Mouse (Mus musculus) cerebellum, adult 9-10 months (tissue): ENCODE measurements around the gene Gm11634.
"Not testable (repeated sequence)": the region's sequence is repeated elsewhere in the genome, so short reads cannot be mapped to it uniquely, and the experiment has no call there.

Experiments used
- DNase-seq: peaks from one replicate; pipeline ENCODE4 v3.0.0; 2022

Gm11634 gene

DNA sequence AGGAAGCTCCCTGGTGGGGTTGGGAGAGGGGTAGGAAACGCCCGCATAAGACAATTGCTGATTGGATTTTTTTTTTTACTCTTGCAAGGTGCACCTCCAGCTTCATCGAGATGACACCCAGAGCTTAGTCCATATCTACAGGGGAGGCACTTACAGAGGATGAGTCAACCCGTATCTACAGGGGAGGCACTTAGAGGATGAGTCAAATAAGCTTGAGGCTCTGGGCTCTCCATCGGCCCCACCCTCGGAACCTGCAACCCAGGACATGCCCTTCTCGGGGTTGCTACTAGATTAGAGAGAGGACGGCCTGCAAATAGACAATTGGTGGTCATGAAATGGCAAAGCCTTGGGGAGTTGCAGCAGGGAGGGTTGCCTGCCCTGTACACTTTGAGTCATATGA is 17.0 kb upstream of the Gm11634 start:
- no peak for DNase-seq

DNA sequence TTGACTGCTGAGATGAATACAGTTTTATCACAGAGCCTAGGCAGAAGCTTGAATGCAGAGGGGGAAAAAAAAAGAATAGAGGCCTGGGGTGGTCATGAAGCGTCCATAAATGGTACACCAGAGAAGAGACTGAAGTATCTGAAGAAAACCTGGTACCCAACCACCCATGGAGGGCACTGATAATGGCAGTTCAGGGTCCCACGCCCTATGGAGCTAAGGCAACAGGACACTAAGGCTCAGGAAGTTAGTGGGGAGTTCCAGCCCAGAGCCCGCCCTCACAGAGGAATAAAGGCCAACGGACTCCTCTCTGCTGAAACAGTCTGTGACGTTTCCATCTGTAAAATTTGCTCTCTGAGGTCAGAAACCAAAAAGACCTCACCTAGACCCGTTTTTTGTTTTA is 16.3 kb upstream of the Gm11634 start:
- no peak for DNase-seq

DNA sequence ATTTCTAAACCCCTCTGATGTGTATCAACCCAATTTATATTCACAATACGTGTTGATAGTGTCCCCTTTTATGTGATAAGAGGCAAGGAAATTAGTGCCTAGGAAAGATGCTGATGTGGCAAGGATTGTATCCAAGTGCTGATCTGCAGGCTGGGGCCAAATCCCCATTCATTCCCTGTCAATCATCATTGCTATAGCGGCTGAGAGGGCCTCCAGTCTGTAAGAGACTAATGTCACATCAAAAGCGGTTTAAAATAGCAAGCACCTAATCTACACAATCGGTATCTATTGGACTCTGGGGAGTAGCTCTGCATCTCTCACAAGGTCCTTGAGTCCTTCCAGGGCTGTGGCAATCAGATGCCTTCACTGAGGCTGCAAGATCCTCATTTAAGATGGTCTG is 15.1 kb upstream of the Gm11634 start:
- no peak for DNase-seq

DNA sequence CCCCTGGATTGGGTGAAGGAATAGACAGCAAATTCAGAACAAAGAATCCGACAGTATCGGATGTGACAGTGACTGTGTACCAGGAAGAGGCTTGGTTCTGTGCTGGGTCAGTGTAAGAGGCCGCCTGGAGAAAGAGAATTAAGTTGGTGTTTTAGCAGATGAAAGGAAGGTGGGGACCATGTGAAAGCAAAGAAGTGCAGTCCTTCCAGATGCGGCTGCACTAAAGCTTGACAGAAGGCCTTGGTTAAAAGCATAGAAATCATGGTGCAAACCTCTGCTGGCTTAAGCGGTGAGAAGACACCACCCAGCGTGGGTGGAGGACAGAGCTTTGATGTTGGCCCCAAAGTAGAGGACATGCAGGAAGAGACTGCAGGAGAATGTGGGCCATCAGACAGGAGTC is 14.5 kb upstream of the Gm11634 start:
- DNase-seq: no peak

DNA sequence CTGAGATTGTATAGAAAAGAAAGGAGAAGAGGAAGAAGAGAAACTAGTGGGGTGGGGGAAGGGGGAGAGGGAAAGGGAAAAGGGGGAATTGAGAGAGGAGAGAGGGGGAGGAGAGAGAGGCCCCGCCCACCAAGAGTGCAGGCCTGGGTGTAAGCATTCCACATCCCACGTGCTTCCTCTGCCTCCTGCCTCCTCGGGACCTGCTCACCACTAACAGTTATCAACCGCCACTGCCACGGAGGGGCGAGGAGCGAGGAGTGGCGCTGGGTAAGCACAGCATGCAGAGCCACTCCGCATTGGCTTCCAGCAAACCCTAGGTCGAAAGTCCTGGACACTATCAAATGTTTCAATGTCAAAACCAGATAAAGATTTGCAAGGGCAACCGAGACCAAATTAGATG is 11.4 kb upstream of the Gm11634 start:
- no peak for DNase-seq

DNA sequence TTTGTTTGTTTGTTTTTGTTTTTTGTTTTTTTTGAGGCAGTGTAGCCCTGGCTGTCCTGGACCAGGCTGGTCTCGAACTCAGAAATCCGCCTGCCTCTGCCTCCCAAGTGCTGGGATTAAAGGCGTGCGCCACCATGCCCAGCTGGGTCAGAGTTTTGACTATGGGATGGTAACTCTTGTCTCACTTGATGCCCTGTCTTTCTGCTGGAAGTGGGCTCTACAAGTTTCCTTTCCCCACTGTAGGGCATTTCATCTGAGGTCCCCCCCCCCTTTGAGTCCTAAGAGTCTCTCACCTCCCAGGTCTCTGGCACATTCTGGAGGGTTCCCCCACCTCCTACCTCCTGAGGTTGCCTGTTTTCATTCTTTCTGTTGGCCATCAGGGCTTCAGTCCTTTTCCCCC is 8.1 kb upstream of the Gm11634 start:
- DNase-seq: not testable (repeated sequence)

DNA sequence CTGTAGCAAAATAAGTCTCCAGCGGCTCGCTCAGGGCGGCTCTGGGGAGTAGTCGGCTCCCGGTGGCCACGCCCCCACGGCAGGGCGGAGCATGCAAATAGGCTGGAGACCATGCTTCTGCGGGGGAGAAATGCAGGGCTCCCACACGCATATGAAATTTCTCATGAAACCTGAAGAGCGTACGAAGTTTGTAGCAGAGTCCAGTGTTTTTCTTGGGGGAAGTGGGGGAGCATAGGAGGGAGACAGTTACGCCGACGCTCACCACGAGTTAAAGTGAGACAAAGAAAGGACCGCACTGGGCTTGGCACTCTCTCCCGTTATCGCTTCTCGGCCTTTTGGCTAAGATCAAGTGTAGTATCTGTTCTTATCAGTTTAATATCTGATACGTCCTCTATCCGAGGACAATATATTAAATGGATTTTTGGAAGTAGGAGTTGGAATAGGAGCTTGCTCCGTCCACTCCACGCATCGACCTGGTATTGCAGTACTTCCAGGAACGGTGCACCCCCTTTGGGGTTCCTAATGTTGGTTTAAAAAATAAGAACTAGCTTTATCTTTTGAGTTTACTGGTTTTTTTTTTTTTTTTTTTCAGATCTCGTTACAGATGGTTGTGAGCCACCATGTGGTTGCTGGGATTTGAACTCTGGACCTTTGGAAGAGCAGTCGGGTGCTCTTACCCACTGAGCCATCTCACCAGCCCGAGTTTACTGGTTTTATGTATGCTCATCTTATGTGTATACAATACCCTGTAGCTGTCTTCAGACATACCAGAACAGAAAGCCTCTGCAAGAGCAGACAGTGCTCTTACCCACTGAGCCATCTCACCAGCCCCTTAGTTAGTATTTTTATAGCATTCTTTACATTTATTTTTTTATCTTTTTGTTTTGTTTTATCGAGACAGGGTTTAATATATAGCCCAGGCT is 5.7 kb upstream of the Gm11634 start:
- DNase-seq: peak; percentile 58

DNA sequence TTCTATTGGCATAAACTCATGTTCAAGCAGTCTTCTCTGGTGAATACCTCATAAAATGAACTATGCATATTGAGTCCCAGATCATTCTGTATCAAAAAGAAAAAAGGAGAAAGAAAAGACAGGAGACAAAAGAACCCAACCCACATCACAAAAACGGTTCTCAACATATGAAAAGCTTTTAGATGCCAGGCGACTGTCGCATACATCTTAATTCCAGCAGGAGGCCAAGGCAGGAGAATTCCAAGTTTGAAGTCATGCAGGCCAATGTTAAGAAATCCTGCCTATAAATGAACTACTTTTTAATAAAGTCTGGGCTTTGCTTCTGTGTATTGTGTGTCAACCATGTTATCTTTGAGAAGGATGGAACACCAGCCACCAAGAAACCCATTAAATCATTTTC is 5.1 kb upstream of the Gm11634 start:
- no peak for DNase-seq

DNA sequence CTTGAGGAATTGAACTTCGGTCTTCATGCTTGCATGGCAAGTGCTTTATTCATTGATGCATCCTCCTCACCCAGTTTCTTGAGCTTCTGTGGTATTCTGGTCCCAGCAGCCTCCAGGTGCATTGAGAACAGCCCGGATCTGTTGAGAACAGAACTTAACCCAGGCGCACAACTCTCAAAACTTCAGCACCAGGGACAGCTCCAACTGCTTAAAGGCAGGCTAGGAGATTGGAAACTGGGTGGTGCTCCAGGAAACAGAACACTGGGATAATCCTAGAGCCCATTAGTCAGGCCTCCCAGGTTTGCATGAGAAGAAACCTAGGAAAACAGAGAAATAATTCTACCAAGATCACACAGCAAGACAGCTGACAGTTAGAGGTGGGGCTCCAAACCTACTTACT is 3.4 kb upstream of the Gm11634 start:
- no peak for DNase-seq

DNA sequence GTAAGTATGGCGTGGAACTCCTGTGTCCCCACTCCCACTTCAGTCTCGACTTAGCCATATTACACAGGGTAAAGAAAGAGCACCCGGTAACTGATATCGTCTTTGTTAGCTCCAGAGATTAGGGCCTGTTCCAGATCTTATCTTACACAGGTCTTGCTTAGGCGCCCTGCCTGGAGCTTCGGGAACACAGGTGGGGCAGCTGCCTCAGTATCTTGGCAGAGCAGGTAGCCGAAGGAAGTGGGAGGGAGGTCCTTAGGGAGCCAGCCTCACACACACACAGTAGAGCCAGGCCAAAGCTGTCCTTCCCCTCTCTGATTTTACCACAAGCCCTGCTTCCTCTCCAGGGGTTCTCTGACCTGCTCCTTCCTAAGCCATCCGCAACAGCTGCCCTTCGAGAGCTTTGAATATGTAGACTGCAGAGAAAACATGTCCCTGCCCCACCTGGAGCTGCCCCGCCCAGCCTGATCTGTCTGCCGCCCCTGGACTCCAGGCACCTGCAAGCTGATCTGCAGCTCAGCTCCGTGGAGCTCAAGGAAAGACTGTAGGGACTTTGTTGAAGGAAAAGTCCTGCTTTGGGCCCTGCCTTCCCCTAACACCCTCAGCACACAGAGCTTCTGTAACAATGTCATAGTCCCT is 8.9 kb downstream of the Gm11634 start:
- no peak for DNase-seq

DNA sequence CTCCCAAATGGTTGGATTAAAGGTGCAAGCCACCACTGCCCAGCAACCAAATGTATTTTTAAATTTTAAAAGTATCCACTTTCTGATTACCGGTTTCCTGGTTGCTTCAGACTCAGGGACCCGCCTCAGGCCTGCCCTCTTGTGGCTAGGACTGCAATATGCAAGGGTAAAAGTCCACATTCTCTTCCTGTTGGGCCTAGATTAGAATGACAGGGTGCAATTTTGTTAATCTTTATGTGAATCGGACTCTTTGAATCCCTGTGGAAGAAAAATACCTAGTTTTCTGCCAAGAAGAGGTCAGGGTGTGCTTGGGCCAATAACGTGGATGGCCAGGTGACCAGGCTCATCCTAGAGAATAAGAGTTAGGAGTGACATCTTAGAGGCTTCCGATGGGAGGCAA is 9.6 kb downstream of the Gm11634 start:
- peak; percentile 41 for DNase-seq

DNA sequence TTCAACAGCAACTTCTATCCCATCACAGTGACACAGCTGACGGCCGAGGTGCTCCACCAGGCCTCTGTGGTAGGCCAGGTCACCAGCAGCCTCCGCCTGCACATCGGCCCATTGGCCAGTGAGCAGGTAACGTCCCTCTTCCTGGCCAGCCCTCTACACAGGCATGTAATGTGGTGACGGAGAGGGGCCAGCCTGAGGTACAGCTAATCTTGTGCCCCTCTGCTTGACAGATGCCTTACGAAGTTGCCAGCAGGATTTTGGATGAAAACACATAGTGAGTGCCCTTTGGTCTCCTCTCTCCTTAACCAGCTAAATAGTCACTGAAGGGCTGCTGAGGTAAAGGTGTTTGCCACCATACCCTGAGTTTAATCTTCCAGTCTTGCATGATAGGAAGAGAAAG is 10.2 kb downstream of the Gm11634 start:
- no peak for DNase-seq

DNA sequence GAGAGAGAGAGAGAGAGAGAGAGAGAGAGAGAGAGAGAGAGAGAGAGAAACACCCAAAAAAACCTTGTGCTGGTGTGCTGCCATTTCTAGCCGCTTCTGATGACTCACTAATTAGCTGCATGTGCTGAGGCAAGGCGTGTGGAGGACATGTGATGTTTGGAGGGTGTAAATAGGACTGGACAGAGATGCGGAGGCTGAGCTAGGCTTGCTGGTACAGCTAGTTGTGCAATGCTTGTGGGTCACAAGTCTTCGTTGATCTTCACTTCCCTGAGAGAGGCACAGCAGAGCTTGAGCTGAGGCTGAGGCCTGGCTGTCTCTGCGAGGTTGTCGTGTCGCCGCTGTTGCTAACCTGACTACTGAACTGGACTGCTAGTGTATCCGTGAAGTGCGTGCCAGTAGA is 11.4 kb downstream of the Gm11634 start:
- DNase-seq: no peak

DNA sequence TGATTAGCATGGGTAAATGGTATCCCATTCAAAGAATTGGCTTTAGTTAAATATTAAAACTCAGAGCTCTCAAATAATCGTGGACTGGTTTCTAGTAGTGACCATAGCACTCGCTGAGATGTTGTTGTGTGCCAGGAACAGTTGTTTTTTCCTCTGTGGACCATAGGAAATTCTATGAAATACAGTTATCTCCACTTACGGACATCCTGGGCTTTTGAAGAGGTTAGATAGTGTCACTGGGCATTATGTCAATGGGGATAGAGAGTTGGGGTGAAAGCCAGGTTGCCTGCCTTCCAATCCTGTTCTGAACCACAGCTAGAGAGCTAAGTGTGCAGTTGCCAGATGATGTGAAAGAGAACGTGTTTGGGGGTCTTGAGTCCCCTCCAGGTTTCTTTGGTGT is 13.3 kb downstream of the Gm11634 start:
- no peak for DNase-seq

DNA sequence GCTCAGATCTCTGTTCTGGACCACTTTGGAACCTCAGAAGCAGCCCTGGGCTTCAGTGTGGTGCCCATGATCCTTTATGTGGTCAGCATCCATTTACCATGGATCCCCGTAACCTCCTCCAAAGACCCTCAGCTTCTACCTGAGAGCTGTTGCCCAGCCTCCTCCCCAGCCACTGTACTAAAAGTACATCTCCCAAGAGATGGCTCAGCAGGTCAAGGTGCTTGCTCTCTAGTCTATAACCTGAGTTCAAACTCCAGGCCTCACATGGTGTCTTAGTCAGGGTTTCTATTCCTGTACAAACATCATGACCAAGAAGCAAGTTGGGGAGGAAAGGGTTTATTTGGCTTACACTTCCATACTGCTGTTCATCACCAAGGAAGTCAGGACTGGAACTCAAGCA is 14.0 kb downstream of the Gm11634 start:
- not testable (repeated sequence) for DNase-seq

DNA sequence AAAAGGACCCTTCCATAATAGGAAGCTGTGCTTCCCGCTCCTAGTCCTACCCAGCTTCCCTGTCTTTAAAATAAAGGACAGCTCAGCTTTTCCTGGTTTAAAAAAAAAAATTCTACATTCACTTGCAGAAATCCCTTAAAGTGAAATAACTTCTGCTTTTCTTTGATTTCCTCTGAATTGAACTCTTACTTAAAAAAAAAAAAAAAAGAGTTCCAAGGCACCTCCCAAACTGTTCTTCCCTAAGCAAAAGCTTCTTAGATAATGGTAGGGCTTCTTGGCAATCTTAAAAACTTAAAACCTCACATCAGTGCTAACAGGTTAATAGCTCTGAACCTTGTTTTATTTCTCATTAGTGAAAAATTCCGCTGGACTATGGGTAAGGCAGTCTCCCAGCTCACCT is 15.9 kb downstream of the Gm11634 start:
- DNase-seq: no peak

DNA sequence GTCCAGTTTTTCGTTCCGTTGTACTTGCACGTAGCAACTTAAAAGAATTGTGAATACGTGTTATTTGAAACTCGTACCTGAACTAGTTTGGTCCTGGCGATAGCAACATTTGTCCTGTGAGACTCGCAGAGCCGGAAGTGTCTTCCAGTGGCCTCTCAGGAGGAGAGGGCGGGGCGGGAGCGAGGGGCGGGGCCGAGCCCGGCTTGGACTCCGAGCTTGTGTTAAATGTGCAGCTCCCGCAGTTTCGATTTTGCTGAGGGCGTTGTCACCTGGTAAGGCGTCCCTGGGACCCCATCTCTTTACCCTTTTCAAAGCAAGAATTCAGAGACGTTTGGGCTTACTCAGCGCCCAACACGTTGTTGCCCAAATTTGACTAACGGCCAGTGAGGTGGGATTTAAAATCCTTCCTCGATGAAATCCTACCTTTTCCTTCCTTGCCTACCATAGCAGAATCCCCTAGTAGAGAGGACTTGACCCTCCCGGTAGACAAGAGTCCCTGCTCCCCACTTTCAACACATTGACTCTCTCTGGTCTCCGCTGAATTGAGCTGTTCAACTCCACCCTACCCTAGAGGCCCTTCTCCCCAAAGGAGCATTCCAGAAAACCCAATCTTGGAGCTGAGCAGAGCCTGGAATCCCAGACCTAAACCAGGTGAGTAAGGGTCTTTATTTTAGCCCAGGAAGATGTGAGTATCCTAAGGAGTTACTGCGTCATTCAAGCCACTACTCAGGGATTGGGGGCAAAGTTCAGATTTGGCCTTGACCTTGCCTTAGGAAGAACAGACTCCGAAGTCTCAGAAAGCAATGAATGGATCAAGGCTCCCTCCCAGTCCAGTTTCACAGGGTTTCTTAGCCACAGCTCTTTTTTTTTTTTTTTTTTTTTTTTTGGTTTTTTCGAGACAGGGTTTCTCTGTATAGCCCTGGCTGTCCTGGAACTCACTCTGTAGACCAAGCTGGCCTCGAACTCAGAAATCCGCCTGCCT is 16.7 kb downstream of the Gm11634 start, which contains the start of gene Tmem106a:
Gene Tmem106a, plus strand, starts transcription at position 189 of the 982 bp plus-strand sequence.
- DNase-seq: no peak

DNA sequence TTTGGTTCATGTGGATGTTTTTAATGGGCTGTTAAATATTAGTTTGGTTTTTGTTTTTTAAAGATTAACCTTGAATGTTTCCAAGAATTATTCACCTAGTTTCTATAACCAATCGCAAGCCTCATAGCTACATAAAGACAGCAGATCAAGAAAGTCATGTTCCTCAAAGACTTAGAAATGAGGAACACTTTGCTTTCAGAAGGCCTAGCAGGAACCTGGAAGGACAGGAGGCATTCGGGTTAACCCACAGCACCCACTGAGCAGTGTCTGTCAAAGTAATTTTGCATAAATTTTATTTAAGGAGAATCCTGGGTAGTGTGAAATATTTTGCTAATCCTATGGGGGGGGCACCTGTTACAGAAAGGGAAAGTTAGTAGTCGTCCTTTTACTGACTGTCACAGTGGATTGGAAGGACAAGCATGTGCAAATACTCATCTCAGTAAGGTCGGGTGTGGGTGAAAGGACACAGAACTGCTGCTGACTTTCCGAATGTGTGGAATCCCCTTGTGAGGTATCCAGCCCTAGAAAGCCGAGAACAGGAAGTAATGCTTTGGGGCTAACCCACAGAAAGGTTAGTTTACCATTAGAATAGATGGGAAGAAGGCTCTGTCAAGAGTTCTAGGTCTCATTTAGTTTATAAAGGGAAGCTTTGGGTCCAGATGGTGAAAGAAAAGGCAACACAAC is 17.8 kb downstream of the Gm11634 start:
- no peak for DNase-seq

DNA sequence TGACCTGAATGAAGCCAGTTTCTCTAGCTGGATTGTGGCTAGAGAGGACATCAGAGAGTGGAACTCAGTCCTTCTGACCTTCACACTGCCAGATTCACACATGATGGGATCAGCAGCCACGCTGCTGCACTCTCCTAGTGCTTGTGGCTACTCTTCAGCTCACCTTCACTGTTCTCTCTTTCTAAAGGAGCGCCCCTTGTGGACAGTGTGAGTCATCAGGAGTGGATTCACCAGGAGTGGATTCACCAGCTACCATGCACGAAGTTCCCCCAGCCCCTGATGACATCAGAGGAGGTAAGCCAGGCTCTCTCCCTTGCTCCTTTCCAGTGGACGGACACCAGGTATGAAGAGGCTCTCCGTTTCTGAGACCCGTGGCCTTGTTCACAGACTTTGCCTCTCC is 22.9 kb downstream of the Gm11634 start:
- no peak for DNase-seq

DNA sequence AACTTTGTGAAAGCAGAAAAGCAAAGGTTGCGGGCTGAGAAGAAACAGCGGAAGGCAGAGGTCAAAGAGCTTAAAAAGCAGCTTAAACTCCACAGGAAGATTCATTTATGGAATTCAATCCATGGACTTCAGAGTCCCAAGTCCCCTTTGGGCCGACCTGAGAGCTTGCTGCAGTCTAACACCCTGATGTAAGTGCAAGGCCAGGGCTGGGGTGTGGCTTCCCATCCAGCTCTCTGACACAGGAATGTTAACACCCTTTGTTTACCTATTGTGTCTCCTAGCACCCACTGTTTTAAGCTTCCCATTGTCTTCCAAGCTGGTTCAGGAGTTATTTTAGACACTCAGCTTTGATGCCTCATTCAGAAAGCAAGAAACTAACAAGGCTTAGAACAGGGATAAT is 30.6 kb downstream of the Gm11634 start:
- no peak for DNase-seq

DNA sequence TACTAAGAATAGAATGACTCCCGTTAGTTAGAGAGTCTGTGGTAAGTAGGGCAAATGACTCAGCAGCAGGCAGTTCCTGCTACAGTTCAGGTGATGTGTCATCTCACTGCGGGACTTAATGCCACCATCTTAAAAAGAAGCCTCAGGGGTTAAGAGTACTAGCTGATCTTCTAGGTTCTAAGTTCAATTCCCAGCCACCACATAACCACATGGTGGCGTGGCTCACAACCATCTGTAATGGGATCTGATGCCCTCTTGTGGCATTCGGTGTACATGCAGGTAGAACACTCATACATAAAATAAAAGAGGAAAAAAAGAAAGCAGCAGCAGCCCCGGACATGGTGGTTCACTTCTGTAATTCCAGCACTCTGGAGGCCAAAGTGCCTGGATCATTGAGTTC is 36.7 kb downstream of the Gm11634 start:
- peak; percentile 43 for DNase-seq

DNA sequence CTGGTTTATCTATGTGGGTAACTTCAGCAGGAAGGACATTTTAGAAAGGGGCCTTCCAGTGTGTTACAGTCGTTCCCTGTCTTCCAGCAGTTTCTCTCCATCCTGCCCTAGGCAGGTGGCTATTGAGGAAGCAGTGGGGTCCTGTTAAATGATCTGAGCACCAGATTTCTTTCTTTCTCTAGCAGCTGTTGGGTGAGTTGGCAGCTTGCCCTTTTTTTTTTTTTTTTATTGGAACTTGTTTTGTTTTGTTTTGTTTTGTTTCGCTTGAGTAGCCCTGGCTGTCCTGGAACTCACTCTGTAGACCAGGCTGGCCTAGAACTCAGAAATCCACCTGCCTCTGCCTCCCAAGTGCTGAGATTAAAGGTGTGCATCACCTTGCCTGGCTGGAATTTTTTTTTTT is 42.1 kb downstream of the Gm11634 start:
- DNase-seq: no peak

DNA sequence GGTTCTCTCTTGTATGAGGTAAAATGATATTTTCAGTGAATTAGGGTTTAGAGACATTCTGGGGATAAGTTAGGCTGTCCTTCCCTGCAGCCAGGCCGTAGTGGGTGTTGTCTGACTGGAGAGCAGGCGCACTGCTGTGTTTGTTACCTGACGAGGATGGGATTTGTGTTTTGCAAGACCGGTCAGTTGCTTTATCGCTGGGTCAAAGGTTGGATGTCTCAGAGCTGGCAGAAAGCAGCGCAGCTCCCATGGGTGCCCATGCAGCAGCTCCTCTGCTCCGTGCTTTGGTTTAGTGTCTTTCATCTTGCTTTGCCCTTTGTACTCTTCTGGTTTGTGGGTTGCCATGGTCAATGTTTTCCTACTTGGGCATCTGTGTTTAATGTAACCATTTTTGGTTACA is 42.5 kb downstream of the Gm11634 start:
- DNase-seq: no peak
